Comparison of ENCODE assay signal across 9 mouse cellular contexts in genomic region chr15:89175411-89176155, GRCm38 (mm10). TPM values are rescaled to one million over a fixed set of nuclear protein-coding genes. Genes with fewer than 3 reads are reported as not detected.
A peak's percentile ranks its signal among the peaks of the same experiment; 100 is the strongest.
DNase-seq lines count a peak whose midpoint lies in the region; ATAC-seq and TF ChIP-seq lines count a peak whose summit lies in the region.
"Had no signal": no experiment of that assay in that cellular context is flagged by ENCODE, and none has a peak within 500 bp of the region (broad histone marks: within the 10 kb centered on the region; RNA-seq: fewer than 3 reads in every experiment).

No protein-coding gene starts in this region.

- no peak for ATAC-seq in megakaryocyte-erythroid progenitor cell, adult 5-6 weeks (replicated peaks; ENCODE audit: low FRiP score, low TSS enrichment, poor library complexity, severe bottlenecking)

- peak overlapping the region; percentile 34 for H3K27ac ChIP-seq in cerebellum, adult 2 months (ENCODE audit: insufficient read depth, low read length)
- H3K27ac ChIP-seq in kidney, adult 2 months (ENCODE audit: insufficient read depth, low read depth, low read length) = peak overlapping the region; percentile 88
- no peak overlapping the region for H3K27ac ChIP-seq in testis, adult 2 months (ENCODE audit: control insufficient read depth, insufficient read depth, low read depth, low read length)

- peak in 1 of 2 experiments; percentile 29 for DNase-seq in cerebellum, adult 2 months
- DNase-seq in cerebellum, postnatal 4 days (ENCODE audit: low spot score in 2 of 2) = no peak
- no peak for DNase-seq in kidney, adult 2 months
- no peak for DNase-seq in kidney, postnatal 14 days
- DNase-seq in testis, postnatal 10 days (ENCODE audit: low spot score) = no peak
- no peak for DNase-seq in gastrocnemius, postnatal 25 days
- DNase-seq: heart, postnatal 10 days had no signal

- H3K27me3 ChIP-seq in cerebellum, adult 2 months (ENCODE audit: control insufficient read depth, insufficient read depth, low read length) = no peaks in the 10 kb centered on the region
- H3K27me3 ChIP-seq in kidney, adult 2 months (replicated peaks; ENCODE audit: control insufficient read depth, insufficient read depth, low read length) = no peaks in the 10 kb centered on the region
- H3K27me3 ChIP-seq in testis, adult 2 months (ENCODE audit: control insufficient read depth, insufficient read depth, low read length) = no peaks in the 10 kb centered on the region; the same call in 1 of the 2 replicates

- H3K4me1 ChIP-seq in cerebellum, adult 2 months (ENCODE audit: control insufficient read depth, insufficient read depth, low read length) = peaks cover 44% of the 10 kb centered on the region
- peaks cover 60% of the 10 kb centered on the region for H3K4me1 ChIP-seq in kidney, adult 2 months (ENCODE audit: control insufficient read depth, insufficient read depth, low read length)
- H3K4me1 ChIP-seq in testis, adult 2 months (ENCODE audit: control insufficient read depth, insufficient read depth, low read length) = peaks cover 61% of the 10 kb centered on the region

- no peak for TF ChIP-seq POLR2A in cerebellum, adult 2 months (IDR thresholded peaks at IDR 0.05; ENCODE audit: borderline replicate concordance, insufficient read depth, low read length)
- TF ChIP-seq POLR2A in kidney, adult 2 months (IDR thresholded peaks at IDR 0.05; ENCODE audit: low read depth, low read length) = no peak
- no peak for TF ChIP-seq POLR2A in testis, adult 2 months (IDR thresholded peaks at IDR 0.05; ENCODE audit: control insufficient read depth, low read depth, low read length)

- 40% methylated on average over 13 of the region's 13 CpGs for WGBS in cerebellum, adult 2 months
- WGBS in kidney, adult 2 months = 65% methylated on average over 13 of the region's 13 CpGs

- H3K36me3 ChIP-seq in kidney, adult 2 months (ENCODE audit: control insufficient read depth, insufficient read depth, low read length) = no peaks in the 10 kb centered on the region
- H3K36me3 ChIP-seq in testis, adult 2 months (ENCODE audit: control insufficient read depth, insufficient read depth, low read length) = no peaks in the 10 kb centered on the region

- H3K4me3 ChIP-seq in cerebellum, adult 2 months (replicated peaks; ENCODE audit: insufficient read depth, low read depth, low read length) = no peak overlapping the region
- no peak overlapping the region for H3K4me3 ChIP-seq in kidney, adult 2 months (ENCODE audit: insufficient read depth, low read depth, low read length)
- peak overlapping the region; percentile 83 for H3K4me3 ChIP-seq in testis, adult 2 months (ENCODE audit: control insufficient read depth, low read depth, low read length)

- no peak for TF ChIP-seq CTCF in cerebellum, adult 2 months (IDR thresholded peaks at IDR 0.05; ENCODE audit: borderline replicate concordance, insufficient read depth, low read depth, low read length)
- no peak for TF ChIP-seq CTCF in kidney, adult 2 months (conservative IDR thresholded peaks at IDR 0.05; ENCODE audit: insufficient read depth, insufficient read length, low read depth, low read length)
- TF ChIP-seq CTCF in testis, adult 2 months (IDR thresholded peaks at IDR 0.05; ENCODE audit: control insufficient read depth, insufficient read depth, insufficient replicate concordance, low read depth, low read length) = no peak

RNA-seq across cellular contexts. Expression of gene Plxnb2, which starts 5.0 kb away (rescaled TPM):
- 127 and 141 TPM in 2 replicates for polyA plus RNA-seq in cerebellum, adult 2 months (2012; rRNA removed)
- 288 and 297 TPM in 2 replicates for polyA plus RNA-seq in kidney, adult 2 months (2012; rRNA removed)
- 91.0 and 107 TPM in 2 replicates for polyA plus RNA-seq in testis, adult 2 months (2012; rRNA removed)
- 2.3 and 3.6 TPM in 2 replicates for total RNA-seq in megakaryocyte-erythroid progenitor cell, adult 5-6 weeks (2014; fragmentation: Nextera tagmentation)
- 0.34 and 1.7 TPM in 2 replicates for total RNA-seq in megakaryocyte-erythroid progenitor cell, adult 5-6 weeks (2017)
- 10 to 100 TPM in 1 of 2 experiments, 1 to 10 TPM in 1; 8.5 to 11.9 TPM for total RNA-seq in gastrocnemius, postnatal 25 days (2021)

RNA-seq across cellular contexts. Expression of gene Dennd6b, which starts 20.7 kb away (rescaled TPM):
- polyA plus RNA-seq in cerebellum, adult 2 months (2012; rRNA removed) = 156 and 165 TPM in 2 replicates
- 11.2 and 15.0 TPM in 2 replicates for polyA plus RNA-seq in kidney, adult 2 months (2012; rRNA removed)
- polyA plus RNA-seq in testis, adult 2 months (2012; rRNA removed) = 55.5 and 58.5 TPM in 2 replicates
- total RNA-seq in megakaryocyte-erythroid progenitor cell, adult 5-6 weeks (2014; fragmentation: Nextera tagmentation) = 9.8 and 14.1 TPM in 2 replicates
- 1.3 and 4.6 TPM in 2 replicates for total RNA-seq in megakaryocyte-erythroid progenitor cell, adult 5-6 weeks (2017)
- total RNA-seq in gastrocnemius, postnatal 25 days (2021) = 1 to 10 TPM; 6.6 to 8.4 TPM

RNA-seq across cellular contexts. Expression of gene Mapk11, which starts 26.2 kb away (rescaled TPM):
- 58.1 and 64.1 TPM in 2 replicates for polyA plus RNA-seq in cerebellum, adult 2 months (2012; rRNA removed)
- 6.0 and 7.9 TPM in 2 replicates for polyA plus RNA-seq in kidney, adult 2 months (2012; rRNA removed)
- 2.0 and 2.6 TPM in 2 replicates for polyA plus RNA-seq in testis, adult 2 months (2012; rRNA removed)
- total RNA-seq in megakaryocyte-erythroid progenitor cell, adult 5-6 weeks (2014; fragmentation: Nextera tagmentation) = 0.11 TPM in 1 of 2 replicates, not detected in the other
- total RNA-seq in megakaryocyte-erythroid progenitor cell, adult 5-6 weeks (2017) = 0.27 and 3.5 TPM in 2 replicates
- 1 to 10 TPM in 1 of 2 experiments, under 1 TPM in 1; 0.67 to 2.1 TPM for total RNA-seq in gastrocnemius, postnatal 25 days (2021)

RNA-seq across cellular contexts. Expression of gene Mapk12, which starts 35.1 kb away (rescaled TPM):
- 112 and 128 TPM in 2 replicates for polyA plus RNA-seq in cerebellum, adult 2 months (2012; rRNA removed)
- 12.7 and 13.9 TPM in 2 replicates for polyA plus RNA-seq in kidney, adult 2 months (2012; rRNA removed)
- 0.79 and 1.0 TPM in 2 replicates for polyA plus RNA-seq in testis, adult 2 months (2012; rRNA removed)
- total RNA-seq in megakaryocyte-erythroid progenitor cell, adult 5-6 weeks (2014; fragmentation: Nextera tagmentation) = not detected in 2 replicates
- 2.1 TPM in 1 of 2 replicates, not detected in the other for total RNA-seq in megakaryocyte-erythroid progenitor cell, adult 5-6 weeks (2017)
- 100 to 1,000 TPM; 140 to 157 TPM for total RNA-seq in gastrocnemius, postnatal 25 days (2021)

RNA-seq across cellular contexts. Expression of gene Ppp6r2, which starts 35.8 kb away (rescaled TPM):
- polyA plus RNA-seq in cerebellum, adult 2 months (2012; rRNA removed) = 240 and 262 TPM in 2 replicates
- polyA plus RNA-seq in kidney, adult 2 months (2012; rRNA removed) = 85.0 and 148 TPM in 2 replicates
- 49.8 and 59.3 TPM in 2 replicates for polyA plus RNA-seq in testis, adult 2 months (2012; rRNA removed)
- 56.3 and 72.3 TPM in 2 replicates for total RNA-seq in megakaryocyte-erythroid progenitor cell, adult 5-6 weeks (2014; fragmentation: Nextera tagmentation)
- 29.4 and 145 TPM in 2 replicates for total RNA-seq in megakaryocyte-erythroid progenitor cell, adult 5-6 weeks (2017)
- 10 to 100 TPM; 71.1 to 72.5 TPM for total RNA-seq in gastrocnemius, postnatal 25 days (2021)
